Mouse (Mus musculus) intestine, postnatal 0 days (tissue): ENCODE measurements around the gene Olfr51. TPM values are rescaled to one million over a fixed set of nuclear protein-coding genes. Genes with fewer than 3 reads are reported as not detected.
"Not testable (repeated sequence)": the region's sequence is repeated elsewhere in the genome, so short reads cannot be mapped to it uniquely, and the experiment has no call there.

Experiments used
- ATAC-seq: fragments of 200-750 bp; cut with Nextera tagmentation; 2 replicates; pipeline ENCODE4 v1.8.0; 2017; ENCODE audit warnings: mild to moderate bottlenecking, moderate TSS enrichment, moderate library complexity
- H3K27ac ChIP-seq: fragments of 300-500 bp; sonication (generic); 2 replicates; pipeline ENCODE4 v1.5.1; 2014; ENCODE audit warnings: mild to moderate bottlenecking, low read depth, low read length, moderate library complexity
- H3K27me3 ChIP-seq: fragments of 300-500 bp; sonication (generic); replicated peaks from 2 replicates; pipeline ENCODE4 v1.6.1; 2014; ENCODE audit warnings: low read length, mixed read lengths; ENCODE audit not compliant: control insufficient read depth, insufficient read depth
- H3K36me3 ChIP-seq: fragments of 300-500 bp; sonication (generic); 2 replicates; pipeline ENCODE4 v1.6.1; 2014; ENCODE audit warnings: mild to moderate bottlenecking, moderate library complexity; ENCODE audit not compliant: control insufficient read depth, insufficient read depth
- H3K4me1 ChIP-seq: fragments of 300-500 bp; sonication (generic); replicated peaks from 2 replicates; pipeline ENCODE4 v1.6.1; 2014; ENCODE audit warnings: antibody characterized with exemption, low read length, mixed read lengths; ENCODE audit not compliant: control insufficient read depth, insufficient read depth
- H3K4me2 ChIP-seq: fragments of 300-500 bp; sonication (generic); replicated peaks from 2 replicates; pipeline ENCODE4 v1.6.1; 2014; ENCODE audit warnings: low read depth, mild to moderate bottlenecking, moderate library complexity
- H3K4me3 ChIP-seq: fragments of 300-500 bp; sonication (generic); 2 replicates; pipeline ENCODE4 v1.5.1; 2014; ENCODE audit warnings: low read depth, low read length
- H3K9ac ChIP-seq: fragments of 300-500 bp; sonication (generic); 2 replicates; pipeline ENCODE4 v1.6.1; 2014; ENCODE audit warnings: mild to moderate bottlenecking, low read depth, low read length
- H3K9me3 ChIP-seq: fragments of 300-500 bp; sonication (generic); 2 replicates; pipeline ENCODE4 v1.6.1; 2016; ENCODE audit warnings: mixed run types; ENCODE audit not compliant: control insufficient read depth
- CTCF ChIP-seq: sonication (generic); IDR thresholded peaks from 2 replicates; pipeline ENCODE4 v1.5.1; 2016; ENCODE audit warnings: low read depth, mild to moderate bottlenecking, control low read depth, antibody characterized with exemption, moderate library complexity
- WGBS: fragments of 180-500 bp; shearing (Covaris S2); extraction: QIAGEN DNeasy Blood & Tissue Kit; methylation state at CpG from one replicate; pipeline ENCODE4 v1.1.7; 2014; 5-methylcytosine and 5-hydroxymethylcytosine counted together
- polyA plus RNA-seq: library from polyadenylated mRNA; unstranded; fragments of >200 nt; fragmentation: Nextera tagmentation; extraction: Ambion mirVana; gene quantifications from 2 replicates; pipeline ENCODE4 v1.2.1, GENCODE M21; 2015

Gene Olfr51
- polyA plus RNA-seq, 1 experiment from 2014 or later = not detected

- no peak for TF ChIP-seq CTCF
- no peaks in the 10 kb centered on the region for H3K36me3 ChIP-seq
- no peak for ATAC-seq
- H3K4me1 ChIP-seq = no peaks in the 10 kb centered on the region
- no peak within 1 kb of the TSS for H3K4me2 ChIP-seq
- whole genome bisulfite sequencing = 64% methylated on average over 1 of the region's 1 CpGs
- no peak within 1 kb of the TSS for H3K4me3 ChIP-seq
- no peaks in the 10 kb centered on the region for H3K9me3 ChIP-seq
- H3K27me3 ChIP-seq = no peaks in the 10 kb centered on the region
- H3K9ac ChIP-seq = no peak within 1 kb of the TSS
- no peak within 1 kb of the TSS for H3K27ac ChIP-seq
These were observed 10.5 kb downstream of the Olfr51 start, which contains the start of gene Olfr54 for GRCm38 (mm10) chr11:51013936-51014335. Olfr54 (plus strand) TSS chr11:51014236.

DNA sequence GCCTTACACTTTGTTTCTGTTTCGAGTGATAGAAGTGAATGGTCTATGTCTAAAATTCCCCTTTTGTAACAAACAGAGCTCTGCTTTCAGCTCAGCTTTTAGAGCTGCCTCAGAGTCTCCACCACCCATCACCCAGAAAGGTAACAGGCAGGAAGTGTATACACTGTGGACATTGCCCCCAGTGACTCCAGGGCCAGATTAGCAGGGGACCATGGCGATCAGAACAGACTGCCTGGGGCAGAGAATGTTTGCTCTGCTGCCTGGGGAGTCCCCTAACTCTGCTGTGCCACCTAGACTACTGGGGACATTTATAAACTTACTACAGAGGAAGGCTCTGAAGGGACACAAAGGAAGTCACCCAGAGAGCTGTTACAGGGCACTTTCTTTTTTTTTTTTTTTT is 12.9 kb downstream of the Olfr51 start:
- Histone ChIP-seq H3K36me3 (no peaks in the 10 kb centered on the region), H3K9ac (no peak overlapping the region), H3K9me3 (no peaks in the 10 kb centered on the region), H3K27ac (no peak overlapping the region), H3K4me2 (no peak overlapping the region), H3K4me3 (no peak overlapping the region), H3K27me3 (no peaks in the 10 kb centered on the region), H3K4me1 (no peaks in the 10 kb centered on the region)
- no peak for ATAC-seq
- WGBS = 41% methylated on average over 2 of the region's 2 CpGs
- TF ChIP-seq CTCF = no peak

GRCm38 (mm10) chr11:51026811-51027210 is 23.4 kb downstream of the Olfr51 start:
- H3K9me3 ChIP-seq, H3K9ac ChIP-seq, H3K27ac ChIP-seq, H3K4me3 ChIP-seq, H3K4me2 ChIP-seq, H3K4me1 ChIP-seq, H3K27me3 ChIP-seq, H3K36me3 ChIP-seq, ATAC-seq: not testable (repeated sequence)
- WGBS = 87% methylated on average over 11 of the region's 11 CpGs

DNA sequence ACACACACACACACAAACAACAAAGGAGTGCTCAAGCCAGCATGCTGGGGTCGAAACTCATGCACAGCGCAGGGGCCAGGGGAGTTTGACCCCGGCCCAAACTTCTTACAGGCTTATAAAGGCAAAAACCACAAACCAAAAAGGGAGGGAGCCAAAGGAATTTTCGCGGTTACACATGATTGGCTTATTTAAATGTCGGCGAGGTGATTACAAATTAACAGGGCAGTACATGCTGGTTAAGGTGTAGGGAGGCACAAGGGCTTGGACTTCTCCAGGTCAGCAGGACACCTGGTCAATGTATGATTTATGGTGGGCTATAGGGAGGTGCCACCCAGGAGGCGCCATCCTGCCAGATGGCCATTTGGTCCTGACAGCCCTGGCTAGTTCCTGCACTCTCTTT is 26.0 kb downstream of the Olfr51 start:
- H3K9ac ChIP-seq, H3K27ac ChIP-seq, H3K36me3 ChIP-seq, H3K4me3 ChIP-seq, H3K4me2 ChIP-seq, H3K9me3 ChIP-seq, H3K27me3 ChIP-seq, H3K4me1 ChIP-seq, ATAC-seq: not testable (repeated sequence)
- WGBS = 65% methylated on average over 8 of the region's 8 CpGs

- no peaks in the 10 kb centered on the region for H3K4me1 ChIP-seq
- no peak overlapping the region for H3K27ac ChIP-seq
- 72% methylated on average over 2 of the region's 2 CpGs for whole genome bisulfite sequencing
- TF ChIP-seq CTCF = no peak
- H3K36me3 ChIP-seq = no peaks in the 10 kb centered on the region
- no peak overlapping the region for H3K9ac ChIP-seq
- H3K27me3 ChIP-seq = no peaks in the 10 kb centered on the region
- ATAC-seq = no peak
- no peak overlapping the region for H3K4me3 ChIP-seq
- H3K4me2 ChIP-seq = no peak overlapping the region
- H3K9me3 ChIP-seq = no peaks in the 10 kb centered on the region
These were observed 26.8 kb downstream of the Olfr51 start for GRCm38 (mm10) chr11:51030225-51030624.

- Histone ChIP-seq H3K36me3 (no peaks in the 10 kb centered on the region), H3K4me1 (no peaks in the 10 kb centered on the region), H3K4me3 (no peak overlapping the region), H3K9ac (no peak overlapping the region), H3K9me3 (no peaks in the 10 kb centered on the region), H3K27ac (no peak overlapping the region), H3K27me3 (no peaks in the 10 kb centered on the region), H3K4me2 (no peak overlapping the region)
- TF ChIP-seq CTCF = peak; percentile 87
- no peak for ATAC-seq
- WGBS = 29% methylated on average over 1 of the region's 1 CpGs
These were observed 29.5 kb downstream of the Olfr51 start for GRCm38 (mm10) chr11:51032851-51033250.

GRCm38 (mm10) chr11:51034141-51034540 is 30.7 kb downstream of the Olfr51 start:
- not testable (repeated sequence) for H3K27ac ChIP-seq, H3K9me3 ChIP-seq, H3K4me1 ChIP-seq, H3K36me3 ChIP-seq, H3K27me3 ChIP-seq, H3K9ac ChIP-seq, H3K4me2 ChIP-seq, H3K4me3 ChIP-seq, ATAC-seq
